Mouse (Mus musculus) lung, adult 2 months (tissue): Measurements from ENCODE around the gene Ifitm1. TPM values are rescaled to one million over a fixed set of nuclear protein-coding genes. Genes with fewer than 3 reads are reported as not detected.

Experiments
- DNase-seq: peaks from one replicate; pipeline ENCODE4 v3.0.0; 2022
- H3K4me1 ChIP-seq: fragments of 200-500 bp; 2 replicates; pipeline ENCODE4 v1.6.1; 2011; ENCODE audit warnings: low read length; ENCODE audit not compliant: control insufficient read depth, insufficient read depth
- H3K4me3 ChIP-seq: fragments of 200-500 bp; replicated peaks from 2 replicates; pipeline ENCODE3; 2011; ENCODE audit warnings: low read depth, mild to moderate bottlenecking, control low read depth, low read length; ENCODE audit errors: extremely low read depth
- CTCF ChIP-seq: fragments of 200-500 bp; IDR thresholded peaks from 2 replicates; pipeline ENCODE4 v1.5.1; 2011; ENCODE audit warnings: mild to moderate bottlenecking, low read length, control low read depth; ENCODE audit not compliant: insufficient read depth
- POLR2A ChIP-seq: fragments of 200-500 bp; IDR thresholded peaks from 2 replicates; pipeline ENCODE4 v1.6.1; 2011; ENCODE audit warnings: low read depth, mild to moderate bottlenecking, control low read depth, low read length, borderline replicate concordance; ENCODE audit errors: extremely low read depth
- WGBS: fragments of 180-500 bp; shearing (Covaris S2); methylation state at CpG from one replicate; pipeline ENCODE4 v1.1.7; 2018; 5-methylcytosine and 5-hydroxymethylcytosine counted together
- polyA plus RNA-seq: library from polyadenylated mRNA; depleted of rRNA; stranded (reverse); fragments of >200 nt; gene quantifications from 2 replicates; pipeline ENCODE4 v1.2.3, GENCODE M21; 2012

Gene Ifitm1
- polyA plus RNA-seq, 1 experiment = 261 TPM

DNA sequence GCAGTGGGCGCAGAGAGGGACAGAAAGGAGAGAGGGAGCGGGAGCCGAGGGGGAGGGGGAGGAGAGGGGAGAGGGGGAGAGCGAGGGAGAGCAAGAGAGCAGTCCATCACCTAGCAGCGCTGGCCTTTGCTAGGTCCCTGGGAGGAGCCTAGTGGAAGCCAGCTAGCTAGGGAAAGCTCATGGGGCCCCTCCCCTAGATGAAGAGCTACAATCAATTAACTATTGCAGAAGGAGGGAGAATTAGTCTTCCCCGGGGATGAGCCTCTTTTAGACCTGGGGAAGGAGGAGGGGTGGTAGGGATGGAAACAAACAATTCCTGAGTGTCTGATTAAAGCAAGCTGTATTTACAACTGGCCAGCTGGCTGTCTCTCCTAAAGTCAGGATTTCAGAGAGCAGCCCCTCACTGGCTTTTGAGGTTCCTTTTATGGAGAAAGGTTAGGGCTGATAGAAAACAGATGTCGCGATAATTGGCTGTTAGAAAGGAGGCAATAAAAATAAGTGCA lies 27.3 kb upstream of the Ifitm1 start:
- peaks cover 11% of the 10 kb centered on the region for H3K4me1 ChIP-seq
- TF ChIP-seq POLR2A (peak; percentile 27; the same call in 1 of the 2 replicates), CTCF (no peak)
- no peak overlapping the region for H3K4me3 ChIP-seq
- no peak for DNase-seq
- WGBS = 37% methylated on average over 8 of the region's 8 CpGs

DNA sequence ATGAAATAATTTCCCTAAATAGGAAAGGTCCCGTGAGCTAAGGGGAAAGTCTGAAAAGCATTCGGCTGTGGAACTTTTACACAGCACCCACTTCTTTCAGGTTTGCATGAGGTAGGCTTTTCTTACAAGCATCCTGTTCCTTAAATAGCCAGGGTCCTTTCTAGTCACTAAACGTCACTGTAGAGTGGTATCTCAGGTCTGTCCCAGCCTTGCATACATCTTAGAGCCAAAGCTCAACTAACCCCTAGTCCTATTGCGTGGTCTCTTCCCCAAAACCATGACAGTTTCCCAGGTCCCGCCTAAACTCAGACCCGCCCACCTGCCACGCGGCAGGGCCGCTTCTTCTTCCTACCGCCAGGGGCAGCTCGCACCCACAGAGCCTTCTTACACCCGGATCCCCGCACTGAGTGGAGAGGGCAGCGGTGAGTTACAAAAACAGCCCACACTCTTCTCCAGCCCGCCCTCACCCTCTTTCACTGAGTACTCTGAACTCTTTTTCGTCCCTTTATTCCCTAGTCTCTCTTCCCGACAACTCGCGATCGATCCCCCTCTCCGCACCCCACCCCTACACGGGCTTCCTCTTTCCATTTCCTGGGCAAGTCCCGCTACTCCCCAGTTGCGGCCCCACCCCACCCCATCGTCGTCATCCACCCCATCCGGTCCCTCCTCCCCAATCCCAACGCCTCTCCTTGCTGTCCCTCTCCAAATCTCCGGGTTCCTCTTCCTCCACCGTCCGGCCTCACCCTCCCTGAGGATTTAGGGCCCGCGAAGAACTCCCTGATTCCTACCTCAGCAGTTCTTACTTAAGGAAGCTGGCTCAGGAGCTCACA lies 25.6 kb upstream of the Ifitm1 start, which contains the start of gene Pgghg:
TSS of gene Pgghg (plus strand) at position 170 of the 830 bp plus-strand sequence.
- peak within 1 kb of the TSS; percentile 95 for H3K4me3 ChIP-seq
- peak; percentile 83 for DNase-seq
- peak; percentile 86 for TF ChIP-seq POLR2A
- TF ChIP-seq CTCF = peak; percentile 73
- under 1% methylated on average over 33 of the region's 33 CpGs for WGBS
- H3K4me1 ChIP-seq = peaks cover 14% of the 10 kb centered on the region

DNA sequence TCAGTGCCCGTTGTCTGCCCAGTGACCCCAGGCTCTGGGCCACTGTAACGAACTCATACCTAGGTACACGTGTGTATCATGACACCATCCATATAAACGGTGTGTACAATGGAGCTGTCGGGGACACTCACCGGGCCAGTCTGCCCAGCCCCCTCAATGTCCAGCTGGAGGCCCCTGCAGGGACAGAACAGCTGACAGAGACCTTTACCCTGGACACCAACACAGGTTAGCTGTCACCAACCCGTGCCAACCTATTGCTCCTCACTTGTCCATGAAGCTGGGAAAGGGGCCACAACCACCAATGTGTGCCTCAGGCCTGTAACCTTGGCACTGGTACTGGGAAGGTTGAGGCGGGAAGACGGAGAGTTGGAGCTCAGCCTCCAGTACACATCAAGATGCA lies 24.7 kb upstream of the Ifitm1 start:
- Histone ChIP-seq H3K4me1 (peaks cover 21% of the 10 kb centered on the region), H3K4me3 (peak overlapping the region; percentile 95)
- DNase-seq = no peak
- TF ChIP-seq CTCF = no peak
- no peak for TF ChIP-seq POLR2A
- WGBS = 33% methylated on average over 9 of the region's 9 CpGs

DNA sequence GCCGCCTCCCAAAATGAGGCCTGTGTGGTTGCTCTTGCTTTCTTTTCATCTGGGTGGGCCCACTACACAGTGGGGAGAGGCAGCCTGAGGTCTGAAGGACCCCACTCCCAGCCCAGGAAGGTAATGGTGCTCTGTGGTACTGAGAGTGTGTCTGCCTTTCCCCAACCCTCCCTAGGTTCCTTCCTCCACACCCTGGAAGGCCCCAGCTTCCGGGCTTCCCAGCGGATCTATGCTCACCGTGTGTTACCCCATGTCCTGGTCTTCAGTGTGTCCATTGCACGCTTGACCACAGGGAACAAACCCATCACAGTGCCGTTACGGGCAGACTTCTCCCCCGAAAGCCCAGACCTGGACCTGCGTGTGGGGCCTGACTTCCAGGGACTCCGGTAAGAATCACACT lies 24.2 kb upstream of the Ifitm1 start:
- no peak for DNase-seq
- TF ChIP-seq POLR2A = no peak
- no peak for TF ChIP-seq CTCF
- Histone ChIP-seq H3K4me3 (peak overlapping the region; percentile 4), H3K4me1 (peaks cover 23% of the 10 kb centered on the region)
- WGBS = 75% methylated on average over 10 of the region's 10 CpGs

DNA sequence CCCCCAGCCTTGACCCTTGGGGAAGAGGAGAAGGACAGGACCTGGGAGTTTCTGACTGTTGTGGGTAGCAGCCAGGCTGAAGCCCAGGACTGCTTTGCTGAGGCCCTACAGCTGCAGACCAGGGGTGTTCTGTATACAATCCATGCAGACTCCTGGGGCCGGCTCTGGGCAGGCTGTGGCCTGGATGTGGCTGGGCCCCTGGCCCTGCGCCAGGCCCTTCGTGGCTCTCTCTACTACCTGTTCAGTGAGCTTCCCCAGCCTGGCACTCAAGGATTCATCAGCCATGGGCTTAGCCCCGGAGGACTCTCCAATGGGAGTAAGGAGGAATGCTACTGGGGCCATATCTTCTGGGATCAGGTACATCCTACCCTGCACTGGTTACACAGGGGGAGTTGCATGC lies 23.7 kb upstream of the Ifitm1 start:
- no peak overlapping the region for H3K4me3 ChIP-seq
- no peak for TF ChIP-seq POLR2A
- 58% methylated on average over 4 of the region's 4 CpGs for whole genome bisulfite sequencing
- peaks cover 25% of the 10 kb centered on the region for H3K4me1 ChIP-seq
- DNase-seq = no peak

DNA sequence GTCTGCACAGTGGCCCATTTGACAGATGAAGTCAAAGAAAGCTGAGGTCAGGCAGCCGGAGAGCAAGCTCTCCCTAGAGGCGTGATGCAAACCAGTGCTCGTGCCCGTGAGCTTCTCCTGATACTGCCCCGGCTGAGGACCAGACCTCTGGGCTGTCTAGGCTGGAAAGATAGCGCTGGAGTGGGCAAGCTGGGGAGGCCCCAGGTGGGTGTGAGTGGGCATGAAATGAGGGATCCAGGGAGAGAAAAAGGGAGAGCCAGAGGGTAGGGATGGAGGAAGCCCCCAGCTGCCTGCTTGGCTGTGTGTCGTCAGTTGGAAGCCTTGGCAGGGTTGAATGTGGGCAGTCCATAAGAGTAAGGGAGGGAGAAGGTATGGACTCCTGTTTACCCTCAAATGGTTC lies 22.8 kb upstream of the Ifitm1 start:
- 85% methylated on average over 7 of the region's 7 CpGs for WGBS
- no peak for DNase-seq
- TF ChIP-seq CTCF (no peak), POLR2A (no peak)
- Histone ChIP-seq H3K4me3 (no peak overlapping the region), H3K4me1 (peaks cover 25% of the 10 kb centered on the region)

DNA sequence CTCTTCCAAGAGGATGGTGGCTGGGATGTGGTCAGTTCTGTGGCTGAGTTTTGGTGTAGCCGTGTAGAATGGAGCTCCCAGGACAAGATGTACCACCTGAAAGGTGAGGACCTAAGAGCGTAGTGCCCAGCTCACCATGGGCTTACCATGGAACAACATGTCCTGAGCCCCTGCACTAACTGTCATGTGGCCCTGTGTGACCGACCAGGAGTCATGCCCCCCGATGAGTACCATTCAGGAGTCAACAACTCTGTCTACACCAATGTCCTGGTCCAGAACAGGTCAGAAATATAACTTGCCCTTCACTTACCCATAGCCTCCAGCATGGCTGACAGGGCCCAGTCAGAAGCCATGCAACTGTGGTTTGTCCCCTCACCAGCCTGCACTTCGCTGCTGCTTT lies 21.8 kb upstream of the Ifitm1 start:
- TF ChIP-seq POLR2A (no peak), CTCF (no peak)
- H3K4me3 ChIP-seq = no peak overlapping the region
- WGBS = 95% methylated on average over 5 of the region's 5 CpGs
- H3K4me1 ChIP-seq = peaks cover 28% of the 10 kb centered on the region
- DNase-seq = no peak

DNA sequence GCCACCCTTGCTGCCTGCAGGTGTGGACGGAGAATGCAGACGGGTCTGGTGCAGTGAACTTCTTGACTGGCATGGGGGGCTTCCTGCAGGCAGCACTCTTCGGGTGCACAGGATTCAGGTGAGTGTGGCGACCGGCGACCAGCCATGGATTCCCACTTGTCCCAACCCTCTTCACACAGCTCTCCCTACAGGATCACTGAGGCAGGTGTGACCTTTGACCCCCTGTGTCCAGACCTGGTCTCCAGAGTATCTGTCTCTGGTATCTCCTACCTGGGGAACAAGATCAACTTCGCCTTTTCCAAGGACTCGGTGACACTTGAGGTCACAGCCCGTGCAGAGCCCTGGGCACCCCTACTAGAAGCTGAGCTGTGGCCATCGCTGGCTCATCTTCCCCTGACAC lies 20.7 kb upstream of the Ifitm1 start:
- no peak for DNase-seq
- WGBS = 89% methylated on average over 10 of the region's 10 CpGs
- TF ChIP-seq POLR2A (no peak), CTCF (no peak)
- peaks cover 37% of the 10 kb centered on the region for H3K4me1 ChIP-seq
- H3K4me3 ChIP-seq = no peak overlapping the region

DNA sequence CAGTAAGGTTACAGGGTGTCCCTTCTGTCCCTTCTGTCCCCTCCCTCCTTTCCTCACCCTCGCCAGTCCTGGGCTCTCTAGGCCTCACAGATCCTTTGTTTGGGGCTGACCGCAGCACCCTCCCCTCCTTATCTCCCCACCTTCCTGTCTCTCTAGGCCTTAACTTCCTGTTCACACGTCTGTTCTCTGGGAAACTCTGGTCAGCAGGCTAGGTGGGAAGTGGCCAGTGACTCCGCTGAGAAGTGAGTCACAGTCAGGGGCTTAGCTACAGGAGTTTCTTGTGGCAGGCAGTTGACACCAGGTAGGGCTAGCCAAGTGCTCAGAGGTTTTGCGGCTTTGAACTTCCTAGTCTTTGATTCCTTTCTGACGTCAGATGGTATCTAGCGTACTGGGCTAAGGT lies 20.0 kb upstream of the Ifitm1 start:
- TF ChIP-seq CTCF (no peak), POLR2A (no peak)
- WGBS = 33% methylated on average over 7 of the region's 7 CpGs
- Histone ChIP-seq H3K4me3 (no peak overlapping the region), H3K4me1 (peaks cover 40% of the 10 kb centered on the region)
- no peak for DNase-seq

DNA sequence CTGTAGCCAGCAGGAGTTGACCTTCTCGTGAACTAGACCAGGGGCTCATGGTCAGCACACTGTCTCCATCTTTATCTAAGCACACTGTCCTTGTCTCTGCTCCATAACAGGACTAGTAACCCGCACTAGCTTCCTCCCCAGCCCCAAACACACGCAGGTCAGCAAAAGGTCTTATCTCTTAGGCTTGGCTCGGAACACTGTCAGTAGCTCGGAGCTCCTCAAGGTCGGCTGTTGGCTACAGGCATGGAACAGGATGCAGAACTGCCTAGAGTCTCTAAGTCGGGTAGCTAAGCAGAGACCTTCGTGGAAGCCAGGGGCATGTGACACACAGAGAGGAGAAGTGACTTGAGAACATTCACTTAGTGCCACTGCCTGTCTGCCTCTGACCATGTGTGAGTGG lies 18.9 kb upstream of the Ifitm1 start:
- WGBS = 44% methylated on average over 8 of the region's 8 CpGs
- TF ChIP-seq POLR2A (no peak), CTCF (no peak)
- Histone ChIP-seq H3K4me3 (no peak overlapping the region), H3K4me1 (peaks cover 40% of the 10 kb centered on the region)
- no peak for DNase-seq
